Mouse (Mus musculus) neutrophil, adult 83 days (primary cell): Measurements from ENCODE around the gene Il10. TPM values are rescaled to one million over a fixed set of nuclear protein-coding genes. Genes with fewer than 3 reads are reported as not detected.

Experiments
- total RNA-seq, 2 experiments: library from RNA; stranded (reverse); gene quantifications; one replicate each; pipeline ENCODE4 v1.2.4; 2023

The Il10 gene
- total RNA-seq = not detected

GRCm38 (mm10) chr1:131019492-131020098 is at the start of gene Il10:
Gene Il10 (plus strand): TSS chr1:131019845.

Other genes with a start within 250 kb of the Il10 start
- gene Fcamr, start 218.9 kb upstream of the Il10 start, total RNA-seq = not detected
- gene Pigr, start 193.2 kb upstream of the Il10 start, total RNA-seq = not detected
- gene Fcmr, start 154.2 kb upstream of the Il10 start, total RNA-seq = 1 to 10 TPM; 1.1 to 1.7 TPM
- not detected for gene Il24, start 132.4 kb upstream of the Il10 start, total RNA-seq
- gene Il20, start 108.4 kb upstream of the Il10 start, total RNA-seq = not detected
- gene Il19, start 79.7 kb upstream of the Il10 start, total RNA-seq = not detected
- gene Mapkapk2, start 78.0 kb downstream of the Il10 start, total RNA-seq = 100 to 1,000 TPM; 194 to 213 TPM
- 1 to 10 TPM; 6.7 to 9.8 TPM for gene Dyrk3, start 118.5 kb downstream of the Il10 start, total RNA-seq
- gene Eif2d, start 133.3 kb downstream of the Il10 start, total RNA-seq = 10 to 100 TPM; 19.7 to 21.7 TPM
- 100 to 1,000 TPM; 110 to 140 TPM for gene Rassf5, start 225.4 kb downstream of the Il10 start, total RNA-seq